Mouse (Mus musculus) heart, adult 18-20 months (tissue): Measurements from ENCODE around the gene Mthfd2. TPM values are rescaled to one million over a fixed set of nuclear protein-coding genes. Genes with fewer than 3 reads are reported as not detected.

Source experiments
- DNase-seq, 2 experiments: peaks; one replicate each; pipeline ENCODE4 v3.0.0; 2021 to 2022; ENCODE audit warnings: mixed read lengths in 1 of 2
- total RNA-seq, 2 experiments: library from RNA; stranded (reverse); gene quantifications; 2 replicates each; pipeline ENCODE4 v1.2.3; 2021

Gene Mthfd2
- total RNA-seq, 2 experiments from 2014 or later, result 2.3 to 3.8 TPM

GRCm38 (mm10) chr6:83268144-83269010 lies 57.3 kb downstream of the Mthfd2 start:
- DNase-seq, result peak; percentile 88 to 90

- no peak for DNase-seq
These were observed 58.1 kb downstream of the Mthfd2 start for GRCm38 (mm10) chr6:83267616-83268015.

- DNase-seq, result no peak
These were observed 60.1 kb downstream of the Mthfd2 start for GRCm38 (mm10) chr6:83265653-83266052.

- no peak for DNase-seq
These were observed 60.5 kb downstream of the Mthfd2 start for GRCm38 (mm10) chr6:83265253-83265652.

GRCm38 (mm10) chr6:83264516-83264915 lies 61.2 kb downstream of the Mthfd2 start:
- no peak for DNase-seq

Other genes starting within 250 kb of the Mthfd2 start
- 1 to 10 TPM; 7.4 to 9.6 TPM for gene Pcgf1, start 248.0 kb downstream of the Mthfd2 start, total RNA-seq
- gene Lbx2, start 239.5 kb downstream of the Mthfd2 start, total RNA-seq, result 1 to 10 TPM; 1.3 to 1.5 TPM
- gene Ccdc142, start 224.3 kb downstream of the Mthfd2 start, total RNA-seq, result 1 to 10 TPM; 1.3 to 1.5 TPM
- 1 to 10 TPM in 1 of 2 experiments, under 1 TPM in 1; 0.89 to 1.2 TPM for gene Gm42688, start 224.3 kb downstream of the Mthfd2 start, total RNA-seq
- 100 to 1,000 TPM; 124 to 135 TPM for gene Mrpl53, start 216.9 kb downstream of the Mthfd2 start, total RNA-seq
- 10 to 100 TPM in 1 of 2 experiments, 1 to 10 TPM in 1; 9.3 to 10.3 TPM for gene Mogs, start 210.4 kb downstream of the Mthfd2 start, total RNA-seq
- gene Wbp1, start 204.3 kb downstream of the Mthfd2 start, total RNA-seq, result 10 to 100 TPM; 68.8 to 74.6 TPM
- gene Ino80b, start 200.5 kb downstream of the Mthfd2 start, total RNA-seq, result 10 to 100 TPM; 11.9 to 15.7 TPM
- gene Rtkn, start 190.4 kb downstream of the Mthfd2 start, total RNA-seq, result 1 to 10 TPM; 3.5 to 5.9 TPM
- 1 to 10 TPM; 1.6 to 1.8 TPM for gene Wdr54, start 169.5 kb downstream of the Mthfd2 start, total RNA-seq
- gene 1700003E16Rik, start 169.5 kb downstream of the Mthfd2 start, total RNA-seq, result under 1 TPM; 0.12 to 0.18 TPM
- gene Dctn1, start 160.0 kb downstream of the Mthfd2 start, total RNA-seq, result 100 to 1,000 TPM; 130 to 133 TPM
- gene Slc4a5, start 106.1 kb downstream of the Mthfd2 start, total RNA-seq, result under 1 TPM in 1 of 2 experiments, not detected in 1; 0.08 TPM
- 10 to 100 TPM; 23.8 to 26.6 TPM for gene Mob1a, start 108 bp upstream of the Mthfd2 start, total RNA-seq
- gene Bola3, start 23.2 kb upstream of the Mthfd2 start, total RNA-seq, result 100 to 1,000 TPM; 388 to 397 TPM
- 10 to 100 TPM; 11.5 to 12.7 TPM for gene Tet3, start 133.2 kb upstream of the Mthfd2 start, total RNA-seq
- 10 to 100 TPM; 34.7 to 35.0 TPM for gene Dguok, start 181.1 kb upstream of the Mthfd2 start, total RNA-seq
- 1 to 10 TPM in 1 of 2 experiments, under 1 TPM in 1; 0.84 to 1.9 TPM for gene Actg2, start 210.4 kb upstream of the Mthfd2 start, total RNA-seq
- 10 to 100 TPM; 10.2 to 13.8 TPM for gene Stambp, start 246.8 kb upstream of the Mthfd2 start, total RNA-seq